Mouse (Mus musculus) CH12.LX (cell line): ENCODE measurements around the gene Tmem44. TPM values are rescaled to one million over a fixed set of nuclear protein-coding genes. Genes with fewer than 3 reads are reported as not detected.

Source experiments
- DNase-seq: peaks from one replicate; pipeline ENCODE4 v3.0.0-alpha.2; 2013; ENCODE audit errors: extremely low read depth
- H3K27ac ChIP-seq: 2 replicates; pipeline ENCODE4 v1.5.1; 2012; ENCODE audit warnings: low read depth, mild to moderate bottlenecking, control low read depth, moderate library complexity; ENCODE audit not compliant: insufficient read depth
- H3K27me3 ChIP-seq: replicated peaks from 2 replicates; pipeline ENCODE3; 2012; ENCODE audit warnings: inconsistent platforms
- H3K36me3 ChIP-seq, 2 experiments: replicated peaks in 1 of 2; 2 replicates each; pipeline versions ENCODE3 to v1.6.1; 2012; ENCODE audit warnings: inconsistent platforms in 1 of 2, low read length in 1 of 2, mild to moderate bottlenecking in 1 of 2, mixed read lengths in 1 of 2, moderate library complexity in 1 of 2; ENCODE audit not compliant: control insufficient read depth in 1 of 2, insufficient read depth in 1 of 2
- H3K4me1 ChIP-seq, 2 experiments: 2 replicates each; pipeline ENCODE4 v1.6.1; 2012; ENCODE audit warnings: inconsistent platforms in 1 of 2, moderate library complexity in 1 of 2; ENCODE audit not compliant: insufficient read depth in 2 of 2, control insufficient read depth in 1 of 2
- H3K4me2 ChIP-seq: 2 replicates; pipeline ENCODE4 v1.6.1; 2012; ENCODE audit warnings: low read depth, mild to moderate bottlenecking, control low read depth; ENCODE audit not compliant: poor library complexity, insufficient read depth, severe bottlenecking
- H3K4me3 ChIP-seq, 3 experiments: fragments of 150-350 bp in 1 of 3; sonication (generic) in 1 of 3; replicated peaks in 1 of 3; 2 replicates each; pipeline versions ENCODE3 to v1.5.1; 2011 to 2012; ENCODE audit warnings: low read depth in 2 of 3, low read length in 2 of 3, mild to moderate bottlenecking in 2 of 3, moderate library complexity in 2 of 3, control low read depth in 1 of 3, improper control_type of control experiment in 1 of 3, inconsistent platforms in 1 of 3, mixed read lengths in 1 of 3; ENCODE audit not compliant: poor library complexity in 1 of 3
- H3K79me2 ChIP-seq: replicated peaks from 2 replicates; pipeline ENCODE4 v1.6.1; 2012; ENCODE audit warnings: mild to moderate bottlenecking, moderate library complexity; ENCODE audit not compliant: control insufficient read depth, poor library complexity, insufficient read depth, severe bottlenecking; ENCODE audit errors: extremely low read depth
- H3K9ac ChIP-seq: 2 replicates; pipeline ENCODE4 v1.6.1; 2012; ENCODE audit warnings: low read depth, mild to moderate bottlenecking, control low read depth, moderate library complexity; ENCODE audit not compliant: insufficient read depth
- H3K9me3 ChIP-seq: replicated peaks from 2 replicates; pipeline ENCODE3; 2012; ENCODE audit warnings: low read length, inconsistent platforms, mixed read lengths
- CHD2 ChIP-seq: IDR thresholded peaks from 2 replicates; pipeline ENCODE4 v1.6.1; 2011; ENCODE audit warnings: low read length, improper control_type of control experiment
- ELF1 ChIP-seq: IDR thresholded peaks from 2 replicates; pipeline ENCODE4 v1.6.1; 2014; ENCODE audit warnings: low read depth, mild to moderate bottlenecking, inconsistent platforms, low read length, improper control_type of control experiment
- EP300 ChIP-seq: IDR thresholded peaks from 2 replicates; pipeline ENCODE4 v1.6.1; 2011; ENCODE audit warnings: low read length, improper control_type of control experiment
- GABPA ChIP-seq: IDR thresholded peaks from 2 replicates; pipeline ENCODE4 v1.6.1; 2012; ENCODE audit warnings: low read depth, low read length, improper control_type of control experiment, inconsistent platforms; ENCODE audit not compliant: insufficient replicate concordance
- JUN ChIP-seq: IDR thresholded peaks from 2 replicates; pipeline ENCODE4 v1.6.1; 2011; ENCODE audit warnings: low read depth, mild to moderate bottlenecking, low read length, improper control_type of control experiment, moderate library complexity; ENCODE audit not compliant: insufficient read depth
- KAT2A ChIP-seq: IDR thresholded peaks from 2 replicates; pipeline ENCODE4 v1.6.1; 2012; ENCODE audit warnings: low read length, improper control_type of control experiment, inconsistent platforms; ENCODE audit not compliant: insufficient replicate concordance
- MAZ ChIP-seq: IDR thresholded peaks from 2 replicates; pipeline ENCODE4 v1.6.1; 2012; ENCODE audit warnings: low read depth, mild to moderate bottlenecking, inconsistent platforms, low read length, improper control_type of control experiment, moderate library complexity
- MEF2A ChIP-seq: IDR thresholded peaks from 2 replicates; pipeline ENCODE4 v1.6.1; 2014; ENCODE audit warnings: low read depth, mild to moderate bottlenecking, inconsistent platforms, low read length, improper control_type of control experiment, borderline replicate concordance
- MXI1 ChIP-seq: IDR thresholded peaks from 2 replicates; pipeline ENCODE4 v1.6.1; 2011; ENCODE audit warnings: mild to moderate bottlenecking, low read depth, low read length, improper control_type of control experiment
- MYC ChIP-seq: IDR thresholded peaks from 2 replicates; pipeline ENCODE4 v1.6.1; 2011; ENCODE audit warnings: low read depth, mild to moderate bottlenecking, improper control_type of control experiment, low read length
- PAX5 ChIP-seq: IDR thresholded peaks from 2 replicates; pipeline ENCODE4 v1.6.1; 2012; ENCODE audit warnings: low read length, inconsistent platforms, mixed read lengths
- RAD21 ChIP-seq: IDR thresholded peaks from 2 replicates; pipeline ENCODE4 v1.6.1; 2011; ENCODE audit warnings: low read depth, mild to moderate bottlenecking, low read length, improper control_type of control experiment, moderate library complexity
- SMC3 ChIP-seq: IDR thresholded peaks from 2 replicates; pipeline ENCODE4 v1.6.1; 2011; ENCODE audit warnings: low read depth, low read length, improper control_type of control experiment
- UBTF ChIP-seq: IDR thresholded peaks from 2 replicates; pipeline ENCODE4 v1.6.1; 2012; ENCODE audit warnings: low read depth, mild to moderate bottlenecking, inconsistent platforms, low read length, improper control_type of control experiment, moderate library complexity
- USF2 ChIP-seq: conservative IDR thresholded peaks from 2 replicates; pipeline ENCODE4 v1.6.1; 2011; ENCODE audit warnings: low read depth, low read length, improper control_type of control experiment
- ZC3H11A ChIP-seq: IDR thresholded peaks from 2 replicates; pipeline ENCODE4 v1.6.1; 2012; ENCODE audit warnings: low read depth, mild to moderate bottlenecking, inconsistent platforms, low read length, improper control_type of control experiment
- ZKSCAN1 ChIP-seq: IDR thresholded peaks from 2 replicates; pipeline ENCODE4 v1.6.1; 2012; ENCODE audit warnings: low read depth, inconsistent platforms, low read length, improper control_type of control experiment, borderline replicate concordance
- dilution Hi-C: fragments of 300-500 bp; cut with MboI; formaldehyde crosslinking; loops from 2 replicates; pipeline ENCODE4 v1.14.3; 2020; ENCODE audit warnings: low sequenced_read_pairs; ENCODE audit not compliant: extremely low pct_unique_long_range_greater_than_20kb, extremely low pct_ligation_motif_present
- in situ Hi-C: fragments of 300-500 bp; cut with MboI; formaldehyde crosslinking; loops from 3 replicates; pipeline ENCODE4 v1.14.3; 2019; ENCODE audit warnings: low sequenced_read_pairs, low pct_ligation_motif_present, low pct_unique_long_range_greater_than_20kb, mixed read lengths
- polyA plus RNA-seq: library from polyadenylated mRNA; unstranded; fragments of >175 nt; gene quantifications from 2 replicates; pipeline ENCODE4 v1.2.1, GENCODE M21; 2012; ENCODE audit warnings: low read depth; ENCODE audit not compliant: insufficient read length
- total RNA-seq, 2 experiments: library from RNA; depleted of rRNA; stranded (reverse); fragments of 300-350 nt in 1 of 2; fragments of >200 nt in 1 of 2; gene quantifications; 2 replicates each; pipeline ENCODE4 v1.2.3; 2012 to 2014

Tmem44 gene
- total and polyA plus RNA-seq, 3 experiments = 0.16 to 0.70 (median 0.51) TPM

DNA sequence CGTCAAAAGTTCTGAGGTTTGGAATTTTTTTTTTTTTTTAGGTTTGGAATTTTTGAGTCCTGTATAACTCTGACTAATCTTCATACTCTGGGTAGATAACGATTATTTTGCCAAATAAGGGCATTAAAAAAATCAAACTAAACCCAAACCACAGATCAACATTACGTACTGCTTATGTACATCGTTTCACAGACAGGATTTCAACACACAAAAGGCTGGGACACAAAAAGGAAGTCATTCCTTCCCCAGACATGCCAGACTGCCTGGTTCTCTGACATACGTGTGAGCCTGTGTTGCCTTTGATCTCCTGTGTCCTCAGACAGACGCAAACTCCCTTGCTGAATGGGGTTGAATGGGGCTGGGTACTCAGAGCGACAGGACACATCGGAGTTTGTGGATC lies 22.3 kb downstream of the Tmem44 start:
- Histone ChIP-seq H3K79me2 (no peaks in the 10 kb centered on the region), H3K4me2 (no peak overlapping the region), H3K27ac (no peak overlapping the region), H3K9me3 (no peaks in the 10 kb centered on the region), H3K4me1 (peaks cover 0 to 8% of the 10 kb centered on the region in 2 experiments; a peak in 1 of 4 replicates), H3K4me3 (no peak overlapping the region), H3K36me3 (no peaks in the 10 kb centered on the region), H3K9ac (no peak overlapping the region), H3K27me3 (peaks cover 4% of the 10 kb centered on the region)
- no peak for DNase-seq
- dilution Hi-C loops = no loop called here
- no peak for TF ChIP-seq JUN
- TF ChIP-seq MYC = no peak
- TF ChIP-seq UBTF = no peak
- no peak for TF ChIP-seq MAZ
- no peak for TF ChIP-seq GABPA
- no peak for TF ChIP-seq PAX5
- TF ChIP-seq MEF2A = no peak
- no peak for TF ChIP-seq EP300
- no peak for TF ChIP-seq MXI1
- no peak for TF ChIP-seq SMC3
- no peak for TF ChIP-seq RAD21
- TF ChIP-seq ZC3H11A = no peak
- in situ Hi-C loops = no loop called here

DNA sequence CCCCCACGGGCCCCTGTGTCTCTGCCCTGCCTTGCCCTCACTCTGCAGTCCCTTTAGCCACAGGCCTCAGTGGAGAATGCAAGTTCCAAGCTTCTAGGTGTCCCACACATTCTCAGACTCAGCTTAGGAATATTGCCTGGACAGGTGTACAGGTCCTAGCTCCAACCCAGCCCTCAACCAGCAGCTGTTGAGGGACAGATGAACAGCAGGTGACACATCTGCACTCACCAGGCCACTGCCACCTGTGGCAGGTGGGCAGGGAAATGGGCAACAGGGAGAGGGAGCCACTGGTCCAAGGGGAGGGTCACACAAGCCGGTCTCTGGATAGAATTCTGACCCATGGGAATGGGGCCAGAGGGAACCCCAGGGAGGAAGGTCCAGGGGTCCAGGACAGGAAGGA lies 22.8 kb downstream of the Tmem44 start:
- Histone ChIP-seq H3K9me3 (no peaks in the 10 kb centered on the region), H3K27me3 (peaks cover 4% of the 10 kb centered on the region), H3K36me3 (no peaks in the 10 kb centered on the region), H3K4me2 (no peak overlapping the region), H3K4me1 (peaks cover 0 to 8% of the 10 kb centered on the region in 2 experiments; a peak in 1 of 4 replicates), H3K4me3 (no peak overlapping the region), H3K9ac (no peak overlapping the region), H3K27ac (no peak overlapping the region), H3K79me2 (no peaks in the 10 kb centered on the region)
- dilution Hi-C loops (no loop called here), in situ Hi-C loops (no loop called here)
- TF ChIP-seq CHD2 (no peak), ZKSCAN1 (no peak), USF2 (no peak), EP300 (no peak), KAT2A (no peak), ELF1 (no peak)
- no peak for DNase-seq
